Mouse (Mus musculus) CH12.LX (cell line): Measurements from ENCODE around the gene Ubl4a.

Experiments
- CTCF ChIP-seq, 2 experiments: IDR thresholded peaks in 1 of 2; conservative IDR thresholded peaks in 1 of 2; 2 replicates each; pipeline ENCODE4 v1.5.1; 2011 to 2012; ENCODE audit warnings: low read depth in 2 of 2, low read length in 2 of 2, improper control_type of control experiment in 1 of 2, inconsistent platforms in 1 of 2, mild to moderate bottlenecking in 1 of 2, moderate library complexity in 1 of 2
- MYC ChIP-seq: IDR thresholded peaks from 2 replicates; pipeline ENCODE4 v1.6.1; 2011; ENCODE audit warnings: low read depth, mild to moderate bottlenecking, improper control_type of control experiment, low read length
- USF1 ChIP-seq: IDR thresholded peaks from 2 replicates; pipeline ENCODE4 v1.6.1; 2014; ENCODE audit warnings: low read depth, mild to moderate bottlenecking, inconsistent platforms, low read length, improper control_type of control experiment

DNA sequence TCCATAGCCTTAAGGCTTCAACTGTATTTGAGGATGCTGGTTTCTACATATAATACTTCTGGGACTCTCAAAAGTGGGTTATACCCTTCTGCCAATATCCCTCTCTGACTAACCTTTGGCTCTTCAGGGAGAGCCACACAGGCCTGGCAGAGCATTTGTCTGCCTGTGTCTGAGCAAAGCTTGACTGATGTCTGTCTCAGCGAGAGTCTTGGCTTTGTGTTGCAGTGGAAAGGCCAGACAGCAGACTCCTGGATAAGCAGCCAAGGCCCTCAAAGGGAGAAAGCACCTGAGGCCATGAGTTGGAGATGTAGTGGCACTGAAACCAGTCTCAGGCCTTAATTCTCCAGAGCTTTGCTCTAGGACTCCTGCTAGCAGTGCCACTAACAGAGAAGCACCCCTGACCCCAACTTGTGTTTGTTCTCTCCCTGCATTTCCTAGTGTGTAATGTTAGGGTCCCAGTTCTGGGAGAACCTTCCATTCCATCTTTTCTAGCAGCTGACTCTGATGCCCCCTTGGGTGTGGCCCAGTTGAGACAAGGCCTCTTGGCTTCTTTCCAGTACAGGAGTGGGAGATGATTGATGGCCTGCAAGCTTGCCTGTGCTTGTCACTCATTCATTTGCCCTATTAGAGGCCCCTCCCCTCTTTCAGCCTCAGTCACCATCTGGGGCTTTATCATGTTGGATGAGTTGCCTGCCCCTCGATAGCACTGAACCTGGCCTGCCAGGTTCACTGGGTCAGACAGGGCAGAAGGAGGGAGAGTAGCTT is 42.7 kb downstream of the Ubl4a start:
- TF ChIP-seq USF1 (no peak), CTCF (conservative IDR thresholded peaks at IDR 0.05 in 1 of 2, IDR thresholded peaks at IDR 0.05 in 1 of 2; ENCODE audit: low read depth in 2 of 2, low read length in 2 of 2) (no peak), MYC (no peak)
